In the genomic region with DNA sequence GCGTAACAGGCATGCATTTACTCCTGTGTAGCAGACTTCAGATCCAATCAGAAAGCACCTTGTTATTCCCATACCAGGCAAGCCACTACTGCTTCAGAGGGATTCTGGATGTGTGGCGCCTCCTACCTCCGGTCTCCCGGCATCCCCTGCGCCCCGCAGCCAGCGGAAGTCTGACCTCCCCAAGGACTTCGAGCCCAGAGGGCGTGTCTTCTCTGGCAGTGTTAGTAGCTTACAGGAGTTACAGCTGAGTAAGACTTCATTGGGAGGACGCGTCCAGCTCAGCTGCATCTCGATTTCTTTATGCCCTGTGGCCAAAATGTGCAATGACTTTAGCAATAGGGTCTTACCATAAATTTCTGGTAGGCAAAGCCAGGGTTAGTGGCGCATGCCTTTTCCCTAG, we compare ENCODE assay signal across 9 mouse cellular contexts. TPM values are rescaled to one million over a fixed set of nuclear protein-coding genes. Genes with fewer than 3 reads are reported as not detected.
A peak's percentile ranks its signal among the peaks of the same experiment; 100 is the strongest.
DNase-seq lines count a peak whose midpoint lies in the region; ATAC-seq and TF ChIP-seq lines count a peak whose summit lies in the region.
"Had no signal": no experiment of that assay in that cellular context is flagged by ENCODE, and none has a peak within 500 bp of the region (broad histone marks: within the 10 kb centered on the region; RNA-seq: fewer than 3 reads in every experiment).

No protein-coding gene starts in this region.

- no peaks in the 10 kb centered on the region for H3K27me3 ChIP-seq in forebrain, embryonic 11.5 days (ENCODE audit: control insufficient read depth, insufficient read depth, low read length)
- H3K27me3 ChIP-seq in forebrain, embryonic 15.5 days: no peaks in the 10 kb centered on the region
- no peaks in the 10 kb centered on the region for H3K27me3 ChIP-seq in testis, adult 2 months (ENCODE audit: control insufficient read depth, insufficient read depth, low read length)
- H3K27me3 ChIP-seq in liver, adult 2 months (ENCODE audit: control insufficient read depth, insufficient read depth, low read length): no peaks in the 10 kb centered on the region
- H3K27me3 ChIP-seq: embryonic facial prominence, embryonic 12.5 days had no signal

- H3K4me3 ChIP-seq in forebrain, embryonic 11.5 days (ENCODE audit: low read depth, low read length): no peak overlapping the region
- no peak overlapping the region for H3K4me3 ChIP-seq in forebrain, embryonic 15.5 days
- peak overlapping the region; percentile 30 for H3K4me3 ChIP-seq in testis, adult 2 months (ENCODE audit: control insufficient read depth, low read depth, low read length)
- H3K4me3 ChIP-seq in liver, adult 2 months (ENCODE audit: insufficient read depth, low read depth, low read length): no peak overlapping the region
- H3K4me3 ChIP-seq: embryonic facial prominence, embryonic 12.5 days had no signal

- peak; percentile 50 for DNase-seq in forebrain, embryonic 11.5 days (ENCODE audit: low spot score)
- no peak for DNase-seq in testis, postnatal 10 days (ENCODE audit: low spot score)
- peak; percentile 24 for DNase-seq in liver, adult 2 months (ENCODE audit: extremely low read depth, low read depth, low spot score)
- DNase-seq in spleen, postnatal 4 days (ENCODE audit: low spot score in 2 of 2): no peak
- no peak for DNase-seq in layer of hippocampus, adult 9-10 months (ENCODE audit: low spot score)

- 0 out of 2 replicates have a peak, but pooled peaks have one; percentile 14 for TF ChIP-seq POLR2A in testis, adult 2 months (IDR thresholded peaks at IDR 0.05; ENCODE audit: control insufficient read depth, low read depth, low read length)
- no peak for TF ChIP-seq POLR2A in liver, adult 2 months (IDR thresholded peaks at IDR 0.05; ENCODE audit: extremely low read depth, insufficient read depth, low read length)

- no peak for ATAC-seq in forebrain, embryonic 11.5 days (replicated peaks; ENCODE audit: low FRiP score)
- no peak for ATAC-seq in forebrain, embryonic 15.5 days (replicated peaks)
- ATAC-seq in activated CD4-positive, CD25-positive, alpha-beta regulatory T cell, adult 4 months: no peak

- no peak overlapping the region for H3K9ac ChIP-seq in forebrain, embryonic 11.5 days (ENCODE audit: low read length)
- H3K9ac ChIP-seq in forebrain, embryonic 15.5 days (replicated peaks): no peak overlapping the region
- H3K9ac ChIP-seq in liver, adult 2 months (ENCODE audit: low read depth, low read length): no peak overlapping the region
- H3K9ac ChIP-seq: embryonic facial prominence, embryonic 12.5 days had no signal

- H3K4me1 ChIP-seq in forebrain, embryonic 11.5 days (replicated peaks; ENCODE audit: control insufficient read depth, insufficient read depth, low read length): no peaks in the 10 kb centered on the region
- no peaks in the 10 kb centered on the region for H3K4me1 ChIP-seq in forebrain, embryonic 15.5 days
- H3K4me1 ChIP-seq in testis, adult 2 months (ENCODE audit: control insufficient read depth, insufficient read depth, low read length): peaks cover 5% of the 10 kb centered on the region
- H3K4me1 ChIP-seq in liver, adult 2 months (ENCODE audit: control insufficient read depth, insufficient read depth, low read length): no peaks in the 10 kb centered on the region
- H3K4me1 ChIP-seq: embryonic facial prominence, embryonic 12.5 days had no signal

- no peaks in the 10 kb centered on the region for H3K9me3 ChIP-seq in forebrain, embryonic 11.5 days (ENCODE audit: control insufficient read depth, low read length)
- no peaks in the 10 kb centered on the region for H3K9me3 ChIP-seq in forebrain, embryonic 15.5 days
- H3K9me3 ChIP-seq: embryonic facial prominence, embryonic 12.5 days had no signal

- H3K79me2 ChIP-seq in liver, adult 2 months (ENCODE audit: control insufficient read depth, insufficient read depth, low read length): no peaks in the 10 kb centered on the region

- H3K4me2 ChIP-seq in forebrain, embryonic 11.5 days (ENCODE audit: low read depth, low read length, severe bottlenecking): no peak overlapping the region
- H3K4me2 ChIP-seq in forebrain, embryonic 15.5 days (replicated peaks): no peak overlapping the region
- H3K4me2 ChIP-seq: embryonic facial prominence, embryonic 12.5 days had no signal

- H3K36me3 ChIP-seq in forebrain, embryonic 11.5 days (ENCODE audit: control insufficient read depth, insufficient read depth, low read length): no peaks in the 10 kb centered on the region
- no peaks in the 10 kb centered on the region for H3K36me3 ChIP-seq in forebrain, embryonic 15.5 days
- H3K36me3 ChIP-seq in testis, adult 2 months (ENCODE audit: control insufficient read depth, insufficient read depth, low read length): no peaks in the 10 kb centered on the region
- H3K36me3 ChIP-seq in liver, adult 2 months (ENCODE audit: control insufficient read depth, insufficient read depth, low read length): no peaks in the 10 kb centered on the region
- H3K36me3 ChIP-seq: embryonic facial prominence, embryonic 12.5 days had no signal

- H3K27ac ChIP-seq in forebrain, embryonic 11.5 days (ENCODE audit: low read depth, low read length): no peak overlapping the region
- no peak overlapping the region for H3K27ac ChIP-seq in forebrain, embryonic 15.5 days (replicated peaks)
- no peak overlapping the region for H3K27ac ChIP-seq in testis, adult 2 months (ENCODE audit: control insufficient read depth, insufficient read depth, low read depth, low read length)
- no peak overlapping the region for H3K27ac ChIP-seq in liver, adult 2 months (replicated peaks; ENCODE audit: insufficient read depth, low read depth, low read length)
- H3K27ac ChIP-seq: embryonic facial prominence, embryonic 12.5 days had no signal

- TF ChIP-seq CTCF in testis, adult 2 months (IDR thresholded peaks at IDR 0.05; ENCODE audit: control insufficient read depth, insufficient read depth, insufficient replicate concordance, low read depth, low read length): no peak
- TF ChIP-seq CTCF in liver, adult 2 months (IDR thresholded peaks at IDR 0.05; ENCODE audit: low read depth, low read length): no peak

- 70% methylated on average over 13 of the region's 13 CpGs for whole genome bisulfite sequencing in forebrain, embryonic 11.5 days
- WGBS in forebrain, embryonic 15.5 days: 78% methylated on average over 13 of the region's 13 CpGs
- 65% methylated on average over 13 of the region's 13 CpGs for WGBS in liver, adult 2 months

RNA-seq across cellular contexts. Expression of a gene that starts 50.3 kb away (rescaled TPM):
- polyA plus RNA-seq in forebrain, embryonic 11.5 days (2014; fragmentation: Nextera tagmentation; extraction: Ambion mirVana): 10.5 and 11.0 TPM in 2 replicates
- 11.0 and 12.0 TPM in 2 replicates for polyA plus RNA-seq in forebrain, embryonic 15.5 days (2015; fragmentation: Nextera tagmentation; extraction: Ambion mirVana)
- 6.4 and 6.9 TPM in 2 replicates for polyA plus RNA-seq in testis, adult 2 months (2012; rRNA removed)
- 4.8 and 5.2 TPM in 2 replicates for total RNA-seq in liver, adult 2 months (2014; rRNA removed)
- 2.4 and 2.9 TPM in 2 replicates for polyA plus RNA-seq in liver, adult 2 months (2012; rRNA removed)
- 1 to 10 TPM; 5.7 to 7.9 TPM for polyA plus RNA-seq in activated CD4-positive, CD25-positive, alpha-beta regulatory T cell, adult 4 months (2017; shearing (Covaris generic))

Comparison
In these comparisons a context has a peak if more than half of its experiments do, and no peak if none do; other contexts are left out.
1. DNase-seq: peak in forebrain, embryonic 11.5 days (single experiment) and liver, adult 2 months (single experiment); none in testis, postnatal 10 days (single experiment), spleen, postnatal 4 days (0 of 2) and layer of hippocampus, adult 9-10 months (single experiment).